Comparison of ENCODE assay signal across 26 mouse cellular contexts in genomic region chr1:164960610-164961009, GRCm38 (mm10). TPM values are rescaled to one million over a fixed set of nuclear protein-coding genes. Genes with fewer than 3 reads are reported as not detected.
DNase-seq lines count a peak whose midpoint lies in the region; ATAC-seq lines count a peak whose summit lies in the region.
"Had no signal": no experiment of that assay in that cellular context is flagged by ENCODE, and none has a peak within 500 bp of the region (broad histone marks: within the 10 kb centered on the region; RNA-seq: fewer than 3 reads in every experiment).

No protein-coding gene starts in this region.

- no peak overlapping the region for H3K9ac ChIP-seq in hindbrain, embryonic 14.5 days
- H3K9ac ChIP-seq in intestine, embryonic 16.5 days (ENCODE audit: low read depth, low read length): no peak overlapping the region
- H3K9ac ChIP-seq in stomach, embryonic 15.5 days: no peak overlapping the region
- no peak overlapping the region for H3K9ac ChIP-seq in neural tube, embryonic 15.5 days (replicated peaks)
- H3K9ac ChIP-seq: heart, embryonic 15.5 days; hindbrain, embryonic 15.5 days; limb, embryonic 12.5 days; liver, embryonic 12.5 days had no signal

- H3K4me1 ChIP-seq in hindbrain, embryonic 10.5 days (replicated peaks): peaks cover 10% of the 10 kb centered on the region; the same call in 1 of the 2 replicates
- no peaks in the 10 kb centered on the region for H3K4me1 ChIP-seq in hindbrain, embryonic 14.5 days (replicated peaks; ENCODE audit: control insufficient read depth, insufficient read depth, low read length)
- peaks cover 8% of the 10 kb centered on the region for H3K4me1 ChIP-seq in intestine, embryonic 16.5 days (ENCODE audit: control insufficient read depth, insufficient read depth, low read length)
- H3K4me1 ChIP-seq in stomach, embryonic 15.5 days: peaks cover 5% of the 10 kb centered on the region; the same call in 1 of the 2 replicates
- no peaks in the 10 kb centered on the region for H3K4me1 ChIP-seq in neural tube, embryonic 15.5 days
- H3K4me1 ChIP-seq: heart, embryonic 15.5 days; hindbrain, embryonic 15.5 days; limb, embryonic 12.5 days; liver, embryonic 12.5 days had no signal

- no peak overlapping the region for H3K4me2 ChIP-seq in hindbrain, embryonic 14.5 days (replicated peaks)
- H3K4me2 ChIP-seq in intestine, embryonic 16.5 days (ENCODE audit: low read depth, low read length): no peak overlapping the region
- no peak overlapping the region for H3K4me2 ChIP-seq in stomach, embryonic 15.5 days
- no peak overlapping the region for H3K4me2 ChIP-seq in neural tube, embryonic 15.5 days
- H3K4me2 ChIP-seq: heart, embryonic 15.5 days; hindbrain, embryonic 15.5 days; limb, embryonic 12.5 days; liver, embryonic 12.5 days; midbrain, embryonic 11.5 days had no signal

- WGBS in hindbrain, embryonic 10.5 days: 64% methylated on average over 2 of the region's 2 CpGs
- WGBS in hindbrain, embryonic 14.5 days: 44% methylated on average over 2 of the region's 2 CpGs
- 25% methylated on average over 2 of the region's 2 CpGs for WGBS in intestine, embryonic 16.5 days
- WGBS in stomach, embryonic 15.5 days: 33% methylated on average over 2 of the region's 2 CpGs
- 40% methylated on average over 2 of the region's 2 CpGs for WGBS in neural tube, embryonic 15.5 days

- no peak overlapping the region for H3K4me3 ChIP-seq in hindbrain, embryonic 10.5 days
- no peak overlapping the region for H3K4me3 ChIP-seq in hindbrain, embryonic 14.5 days (replicated peaks; ENCODE audit: low read length)
- H3K4me3 ChIP-seq in intestine, embryonic 16.5 days (ENCODE audit: low read length): no peak overlapping the region
- no peak overlapping the region for H3K4me3 ChIP-seq in stomach, embryonic 15.5 days (replicated peaks)
- H3K4me3 ChIP-seq in neural tube, embryonic 15.5 days (replicated peaks): no peak overlapping the region
- H3K4me3 ChIP-seq: forebrain, embryonic 10.5 days; heart, embryonic 15.5 days; hindbrain, embryonic 15.5 days; layer of hippocampus, adult 2 months; limb, embryonic 12.5 days; liver, embryonic 12.5 days had no signal

- H3K36me3 ChIP-seq in hindbrain, embryonic 10.5 days: no peaks in the 10 kb centered on the region
- H3K36me3 ChIP-seq in hindbrain, embryonic 14.5 days (replicated peaks; ENCODE audit: control insufficient read depth, insufficient read depth): no peaks in the 10 kb centered on the region
- no peaks in the 10 kb centered on the region for H3K36me3 ChIP-seq in intestine, embryonic 16.5 days (ENCODE audit: control insufficient read depth, insufficient read depth, low read length)
- no peaks in the 10 kb centered on the region for H3K36me3 ChIP-seq in stomach, embryonic 15.5 days
- H3K36me3 ChIP-seq in neural tube, embryonic 15.5 days: no peaks in the 10 kb centered on the region
- H3K36me3 ChIP-seq: forebrain, embryonic 10.5 days; heart, embryonic 15.5 days; hindbrain, embryonic 15.5 days; limb, embryonic 12.5 days; liver, embryonic 12.5 days had no signal

- no peak for DNase-seq in hindbrain, embryonic 10.5 days (ENCODE audit: low spot score)
- no peak for DNase-seq in hindbrain, embryonic 14.5 days (ENCODE audit: low spot score)
- no peak for DNase-seq in kidney, adult 11 months
- DNase-seq in urinary bladder, postnatal 10 days (ENCODE audit: low spot score): no peak
- DNase-seq: adrenal gland, adult 2 months; cerebellum, adult 18-20 months; cerebellum, postnatal 14 days; gastrocnemius, postnatal 25 days; heart, postnatal 36 days; kidney, adult 8-10 months; kidney, postnatal 10 days; lung, adult 2 months; lung, postnatal 36 days had no signal

- no peak for ATAC-seq in hindbrain, embryonic 14.5 days (ENCODE audit: low FRiP score)
- peak; percentile 33 for ATAC-seq in activated CD4-positive, CD25-positive, alpha-beta regulatory T cell, adult 4 months
- ATAC-seq in intestine, embryonic 16.5 days: peak; percentile 89
- ATAC-seq in stomach, embryonic 15.5 days (ENCODE audit: insufficient read depth, low FRiP score, low read depth): peak; percentile 77; the same call in 1 of the 2 replicates
- no peak for ATAC-seq in neural tube, embryonic 15.5 days (ENCODE audit: low FRiP score)
- ATAC-seq: forebrain, embryonic 16.5 days; liver, embryonic 12.5 days had no signal

- H3K27ac ChIP-seq in hindbrain, embryonic 10.5 days: 0 out of 2 replicates have a peak overlapping the region, but pooled peaks have one; percentile 40
- H3K27ac ChIP-seq in hindbrain, embryonic 14.5 days: no peak overlapping the region
- no peak overlapping the region for H3K27ac ChIP-seq in intestine, embryonic 16.5 days (ENCODE audit: low read length)
- no peak overlapping the region for H3K27ac ChIP-seq in stomach, embryonic 15.5 days
- no peak overlapping the region for H3K27ac ChIP-seq in neural tube, embryonic 15.5 days (replicated peaks)
- H3K27ac ChIP-seq: heart, embryonic 15.5 days; hindbrain, embryonic 15.5 days; layer of hippocampus, adult 2 months; limb, embryonic 12.5 days; liver, embryonic 12.5 days had no signal

- H3K27me3 ChIP-seq in hindbrain, embryonic 10.5 days (ENCODE audit: insufficient read depth, poor library complexity, severe bottlenecking): no peaks in the 10 kb centered on the region
- no peaks in the 10 kb centered on the region for H3K27me3 ChIP-seq in hindbrain, embryonic 14.5 days (ENCODE audit: control insufficient read depth, insufficient read depth, low read length)
- no peaks in the 10 kb centered on the region for H3K27me3 ChIP-seq in intestine, embryonic 16.5 days (replicated peaks; ENCODE audit: control insufficient read depth, insufficient read depth, low read length)
- H3K27me3 ChIP-seq in stomach, embryonic 15.5 days (replicated peaks): no peaks in the 10 kb centered on the region
- H3K27me3 ChIP-seq in neural tube, embryonic 15.5 days (replicated peaks): no peaks in the 10 kb centered on the region
- H3K27me3 ChIP-seq: heart, embryonic 15.5 days; hindbrain, embryonic 15.5 days; limb, embryonic 12.5 days; liver, embryonic 12.5 days had no signal

- H3K9me3 ChIP-seq in hindbrain, embryonic 10.5 days: no peaks in the 10 kb centered on the region
- H3K9me3 ChIP-seq in hindbrain, embryonic 14.5 days (ENCODE audit: control insufficient read depth, low read length): no peaks in the 10 kb centered on the region
- H3K9me3 ChIP-seq in intestine, embryonic 16.5 days (ENCODE audit: control insufficient read depth, low read length): no peaks in the 10 kb centered on the region
- H3K9me3 ChIP-seq in stomach, embryonic 15.5 days: no peaks in the 10 kb centered on the region
- no peaks in the 10 kb centered on the region for H3K9me3 ChIP-seq in neural tube, embryonic 15.5 days (replicated peaks)
- H3K9me3 ChIP-seq: forebrain, embryonic 10.5 days; heart, embryonic 15.5 days; hindbrain, embryonic 15.5 days; limb, embryonic 12.5 days; liver, embryonic 12.5 days had no signal

RNA-seq across cellular contexts. Expression of gene Xcl1, which starts 25.3 kb away (rescaled TPM):
- not detected in 2 replicates for polyA plus RNA-seq in hindbrain, embryonic 10.5 days (2016; fragmentation: Nextera tagmentation; extraction: Ambion mirVana)
- polyA plus RNA-seq in hindbrain, embryonic 14.5 days (2014; fragmentation: Nextera tagmentation; extraction: Ambion mirVana): not detected in 2 replicates
- 10 to 100 TPM in 1 of 2 experiments, 1 to 10 TPM in 1; 4.3 to 14.9 TPM for polyA plus RNA-seq in activated CD4-positive, CD25-positive, alpha-beta regulatory T cell, adult 4 months (2017; shearing (Covaris generic))
- polyA plus RNA-seq in intestine, embryonic 16.5 days (2015; fragmentation: Nextera tagmentation; extraction: Ambion mirVana): 0.46 and 1.1 TPM in 2 replicates
- not detected in 2 replicates for polyA plus RNA-seq in stomach, embryonic 15.5 days (2015; fragmentation: Nextera tagmentation; extraction: Ambion mirVana)
- 2.7 TPM in 1 of 2 replicates, not detected in the other for polyA plus RNA-seq in neural tube, embryonic 15.5 days (2015; fragmentation: Nextera tagmentation; extraction: Ambion mirVana)
- polyA plus RNA-seq: adrenal gland, adult 2 months; embryonic facial prominence, embryonic 11.5 days; forebrain, embryonic 10.5 days; forebrain, embryonic 16.5 days; hindbrain, embryonic 15.5 days; limb, embryonic 12.5 days; liver, embryonic 12.5 days; midbrain, embryonic 11.5 days had no signal

Comparison
In these comparisons a context has a peak if more than half of its experiments do, and no peak if none do; other contexts are left out.
1. ATAC-seq: peak in activated CD4-positive, CD25-positive, alpha-beta regulatory T cell, adult 4 months (single experiment), intestine, embryonic 16.5 days (single experiment) and stomach, embryonic 15.5 days (single experiment); none in hindbrain, embryonic 14.5 days (single experiment) and neural tube, embryonic 15.5 days (single experiment).